Mouse (Mus musculus): ENCODE results near the gene Acad8.

DNA sequence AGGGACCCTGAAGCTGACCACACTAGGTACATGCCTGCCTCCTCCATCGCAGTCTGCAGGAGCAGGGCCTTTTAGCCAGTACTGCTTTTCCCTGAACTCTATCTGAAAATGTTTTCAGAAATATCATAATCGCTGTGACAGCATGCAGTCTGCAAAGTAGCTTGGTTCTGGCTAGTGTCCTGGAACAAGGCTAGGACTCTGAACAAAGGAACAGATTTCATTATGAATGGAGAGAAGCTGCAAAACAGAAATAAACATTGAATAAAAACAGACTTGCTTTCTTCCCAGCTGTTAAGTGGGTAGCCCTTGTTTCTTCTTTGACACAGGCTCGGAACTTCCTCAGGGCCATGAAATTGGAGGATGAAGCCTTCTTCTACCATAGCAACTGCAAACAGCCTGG lies 5.9 kb upstream of the Acad8 start:
- TF ChIP-seq POLR2A (IDR thresholded peaks at IDR 0.05; ENCODE audit: insufficient read depth, low read depth, low read length) (no peak), CTCF (IDR thresholded peaks at IDR 0.05; ENCODE audit: insufficient read depth, low read depth, low read length) (no peak)

Data from olfactory bulb, adult 2 months (tissue).